Mouse (Mus musculus): ENCODE measurements at regions not wholly inside any gene's neighbourhood (a gene's known extent, or its start where the extent isn't known, plus 50 kb on each side); places are given as distances from the start of the nearest gene placed in this dataset.

DNA sequence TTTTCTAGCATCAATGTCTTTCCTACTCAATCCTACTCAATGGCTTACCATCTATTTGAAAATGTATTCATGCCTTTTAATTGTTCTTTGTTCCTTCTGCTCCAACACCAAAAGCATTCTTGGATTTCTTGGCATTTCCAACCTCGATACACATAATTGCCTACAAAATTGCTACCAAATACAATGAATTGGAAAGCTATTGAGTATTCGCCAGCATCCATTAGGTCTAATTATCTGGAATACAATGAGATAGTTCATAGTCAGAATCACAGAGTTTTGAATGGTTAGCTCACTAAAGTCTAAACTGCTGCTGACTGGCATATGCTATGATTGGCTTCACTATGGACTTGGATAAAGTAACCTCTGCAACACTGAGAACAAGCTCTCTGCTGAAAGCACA, 696.8 kb downstream of the Efnb2 start:
- TF ChIP-seq EP300 (IDR thresholded peaks at IDR 0.05; ENCODE audit: low read depth) = no peak
- no peak for TF ChIP-seq CTCF (IDR thresholded peaks at IDR 0.05; ENCODE audit: low read depth)

All from liver, embryonic 14.5 days (tissue).